Mouse (Mus musculus) mouse embryonic stem cell (cell line): Measurements from ENCODE around the gene Sh3pxd2a.

Experiments
- in situ Hi-C, 2 experiments: fragments of 300-500 bp; cut with MboI; formaldehyde crosslinking; loops; 1 replicate in 1 of 2; 3 replicates in 1 of 2; pipeline ENCODE4 v1.14.3; 2019 to 2020; ENCODE audit warnings: low sequenced_read_pairs in 2 of 2, low pct_unique_long_range_greater_than_20kb in 1 of 2, mixed read lengths in 1 of 2; ENCODE audit not compliant: unreplicated experiment in 1 of 2

Sh3pxd2a gene

DNA sequence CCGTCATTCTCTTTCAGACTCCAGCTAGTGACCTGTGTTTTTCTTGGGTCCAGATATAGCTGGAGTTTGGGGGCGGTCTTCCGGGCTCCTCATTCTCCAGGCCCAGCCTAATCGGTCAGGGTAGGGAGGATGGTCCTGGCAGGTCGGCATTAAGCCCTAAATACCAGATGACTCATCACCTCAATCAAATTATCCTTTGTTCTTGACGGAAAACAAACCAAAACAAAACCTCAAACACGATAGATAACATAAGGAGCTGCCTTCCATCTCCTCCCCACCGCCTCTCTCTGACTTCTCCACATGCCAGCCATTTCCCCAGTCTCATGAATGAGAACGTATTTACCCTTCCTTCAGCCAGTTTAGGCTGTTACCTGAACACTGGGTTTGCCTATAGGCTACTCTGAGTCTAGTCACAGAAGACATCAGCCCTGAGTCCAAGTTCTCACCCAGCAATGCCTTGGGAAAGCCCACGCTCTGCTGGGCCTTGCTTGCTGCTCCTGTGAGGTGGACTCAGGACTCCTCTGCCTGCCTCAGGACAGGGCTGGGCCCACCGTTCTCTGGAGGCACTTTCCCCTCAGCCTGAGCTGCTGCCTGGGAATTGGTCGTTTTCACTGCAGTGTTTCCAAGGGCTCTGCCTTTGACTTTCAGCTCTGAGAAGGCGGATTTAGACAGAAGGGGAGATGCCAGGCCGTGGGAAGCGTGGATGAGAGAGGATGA, 241.2 kb downstream of the Sh3pxd2a start:
- in situ Hi-C loops = no loop called here

GRCm38 (mm10) chr19:47222154-47222840, 241.9 kb downstream of the Sh3pxd2a start:
- in situ Hi-C loops = no loop called here

GRCm38 (mm10) chr19:47221500-47222153, 242.6 kb downstream of the Sh3pxd2a start:
- in situ Hi-C loops = no loop called here

DNA sequence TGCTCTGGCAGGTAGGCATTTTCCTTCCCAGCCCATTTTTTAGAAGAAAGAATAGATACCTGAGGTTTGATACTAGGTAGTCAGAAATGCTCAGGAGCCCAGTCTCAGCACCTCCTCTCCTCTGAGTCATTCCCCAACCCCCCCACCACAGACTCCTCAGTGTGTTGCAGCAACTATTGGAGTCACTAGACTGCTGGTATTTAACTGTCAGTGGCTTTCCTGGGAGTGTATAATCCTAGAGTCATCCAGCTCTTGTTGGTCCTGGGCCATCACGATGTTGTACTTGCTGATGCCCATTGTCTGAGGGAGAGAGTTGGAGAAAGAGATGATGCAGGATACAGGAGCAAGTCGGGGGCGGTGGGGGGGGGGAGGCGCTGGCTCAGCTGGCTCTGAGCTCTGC, 243.2 kb downstream of the Sh3pxd2a start:
- in situ Hi-C loops = no loop called here

- in situ Hi-C loops = no loop called here
Measured at GRCm38 (mm10) chr19:47220232-47220631, 244.0 kb downstream of the Sh3pxd2a start.

GRCm38 (mm10) chr19:47219622-47220021, 244.6 kb downstream of the Sh3pxd2a start:
- in situ Hi-C loops = no loop called here

DNA sequence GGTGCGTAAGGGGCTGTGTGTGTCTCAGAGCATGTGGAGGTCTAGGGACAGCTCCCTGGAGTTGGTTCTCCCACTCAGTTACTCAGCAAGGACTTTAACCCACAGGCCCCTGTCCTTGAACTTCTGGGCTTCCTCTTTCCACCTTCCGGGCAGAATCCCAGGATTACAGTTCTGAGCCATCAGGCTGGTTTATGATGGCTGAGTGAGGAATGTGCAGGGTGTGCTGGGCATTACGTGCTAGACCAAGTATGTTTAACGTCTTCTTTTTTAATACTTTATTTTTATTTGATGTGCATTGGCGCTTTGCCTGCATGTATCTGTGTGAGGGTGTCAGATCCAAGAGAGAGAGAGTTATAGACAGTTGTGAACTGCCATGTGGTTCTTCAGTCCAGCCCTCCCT, 247.4 kb downstream of the Sh3pxd2a start:
- in situ Hi-C loops = no loop called here

DNA sequence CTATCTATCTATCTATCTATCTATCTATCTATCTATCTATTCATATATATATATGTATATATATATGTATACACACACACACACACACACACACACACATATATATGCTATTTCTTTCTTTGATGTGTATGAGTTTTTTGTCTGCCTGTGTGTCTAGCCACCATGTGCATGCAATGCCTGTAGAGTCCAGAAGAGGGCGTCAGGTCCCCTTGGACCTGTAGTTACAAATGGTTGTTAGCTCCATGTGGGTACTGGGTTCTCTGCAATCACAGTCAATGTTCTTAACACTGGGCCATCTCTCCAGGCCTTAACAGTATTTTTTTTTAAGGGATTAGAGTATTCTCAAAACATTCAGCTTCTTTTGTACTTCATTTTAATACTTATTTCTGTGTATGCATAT, 250.7 kb downstream of the Sh3pxd2a start:
- in situ Hi-C loops = no loop called here

- in situ Hi-C loops = no loop called here
Measured at GRCm38 (mm10) chr19:47212401-47212800, 251.8 kb downstream of the Sh3pxd2a start.

GRCm38 (mm10) chr19:47211609-47212312, 252.4 kb downstream of the Sh3pxd2a start:
- in situ Hi-C loops = no loop called here

- in situ Hi-C loops = no loop called here
Measured at GRCm38 (mm10) chr19:47210432-47210831, 253.8 kb downstream of the Sh3pxd2a start.
